Mouse (Mus musculus) kidney, postnatal 36 days (tissue): ENCODE results near the gene Zfp488.

Source experiments
- DNase-seq, 2 experiments: peaks; one replicate each; pipeline ENCODE4 v3.0.0; 2021 to 2022; ENCODE audit warnings: mixed read lengths in 2 of 2

The Zfp488 gene

GRCm38 (mm10) chr14:33978604-33979059, at the start of gene Zfp488:
Gene Zfp488, minus strand, starts transcription at chr14:33978764.
- no peak for DNase-seq

GRCm38 (mm10) chr14:34026710-34027109, 48.1 kb upstream of the Zfp488 start:
- DNase-seq = no peak

- no peak for DNase-seq
These were observed 38.4 kb upstream of the Zfp488 start for GRCm38 (mm10) chr14:34016938-34017337.

- no peak for DNase-seq
These were observed 37.8 kb upstream of the Zfp488 start, which contains the start of gene Gm5460 for GRCm38 (mm10) chr14:34016381-34016780. Gene Gm5460, plus strand, starts transcription at chr14:34016758.

- DNase-seq = no peak
These were observed 36.5 kb upstream of the Zfp488 start, which contains the start of gene Gm30083 for GRCm38 (mm10) chr14:34015063-34015462. Gene Gm30083, minus strand, starts transcription at chr14:34015182.

GRCm38 (mm10) chr14:34002358-34002757, 23.8 kb upstream of the Zfp488 start:
- DNase-seq = no peak

- DNase-seq = no peak
These were observed 22.9 kb upstream of the Zfp488 start for GRCm38 (mm10) chr14:34001445-34001844.

GRCm38 (mm10) chr14:34000076-34000475, 21.5 kb upstream of the Zfp488 start:
- no peak for DNase-seq

- DNase-seq = no peak
These were observed 18.9 kb upstream of the Zfp488 start for GRCm38 (mm10) chr14:33997427-33997826.

- no peak for DNase-seq
These were observed 15.1 kb upstream of the Zfp488 start for GRCm38 (mm10) chr14:33993521-33994289.

GRCm38 (mm10) chr14:33993051-33993450, 14.5 kb upstream of the Zfp488 start:
- DNase-seq = no peak

GRCm38 (mm10) chr14:33991971-33992370, 13.4 kb upstream of the Zfp488 start:
- DNase-seq = no peak

- no peak for DNase-seq
These were observed 10.6 kb upstream of the Zfp488 start for GRCm38 (mm10) chr14:33989201-33989600.

- DNase-seq = no peak
These were observed 816 bp downstream of the Zfp488 start for GRCm38 (mm10) chr14:33977748-33978147.

GRCm38 (mm10) chr14:33974752-33975151, 3.8 kb downstream of the Zfp488 start:
- no peak for DNase-seq

- DNase-seq = peak in 1 of 2 experiments; percentile 18
These were observed 5.9 kb downstream of the Zfp488 start for GRCm38 (mm10) chr14:33972679-33973078.

GRCm38 (mm10) chr14:33965675-33966074, 12.9 kb downstream of the Zfp488 start:
- DNase-seq = no peak

GRCm38 (mm10) chr14:33959341-33959740, 19.2 kb downstream of the Zfp488 start:
- peak; percentile 26 to 65 for DNase-seq

GRCm38 (mm10) chr14:33958841-33959240, 19.7 kb downstream of the Zfp488 start:
- DNase-seq = no peak

- no peak for DNase-seq
These were observed 20.4 kb downstream of the Zfp488 start for GRCm38 (mm10) chr14:33958186-33958585.

GRCm38 (mm10) chr14:33956055-33956454, 22.5 kb downstream of the Zfp488 start:
- no peak for DNase-seq

GRCm38 (mm10) chr14:33953761-33954160, 24.8 kb downstream of the Zfp488 start, which contains the start of gene Rbp3:
Gene Rbp3, plus strand, starts transcription at chr14:33954003.
- DNase-seq = no peak

- DNase-seq = no peak
These were observed 26.2 kb downstream of the Zfp488 start for GRCm38 (mm10) chr14:33952233-33952981.

GRCm38 (mm10) chr14:33946125-33946524, 32.4 kb downstream of the Zfp488 start:
- no peak for DNase-seq
